Mouse (Mus musculus): ENCODE data around the gene Cep128. TPM values are rescaled to one million over a fixed set of nuclear protein-coding genes. Genes with fewer than 3 reads are reported as not detected.

Gene Cep128
- total and polyA plus RNA-seq, 3 experiments = 12.7 to 40.1 (median 23.3) TPM

GRCm38 (mm10) chr12:91312591-91312990 is 71.6 kb downstream of the Cep128 start:
- no peak for DNase-seq (ENCODE audit: low read depth, low spot score)
- Histone ChIP-seq H3K27me3 (ENCODE audit: control insufficient read depth in 1 of 2, insufficient read depth in 2 of 2, low read length in 2 of 2) (no peaks in the 10 kb centered on the region), H3K36me3 (ENCODE audit: control insufficient read depth in 1 of 2, insufficient read depth in 2 of 2, low read length in 2 of 2) (no peaks in the 10 kb centered on the region), H3K79me2 (ENCODE audit: control insufficient read depth, insufficient read depth, low read length, poor library complexity) (no peaks in the 10 kb centered on the region), H3K9ac (ENCODE audit: control insufficient read depth, low read depth, low read length, poor library complexity, severe bottlenecking) (no peak overlapping the region), H3K9me3 (replicated peaks; ENCODE audit: insufficient read depth, low read length) (no peaks in the 10 kb centered on the region), H3K4me1 (ENCODE audit: control insufficient read depth in 1 of 2, insufficient read depth in 2 of 2, low read length in 2 of 2) (no peaks in the 10 kb centered on the region), H3K27ac (ENCODE audit: control insufficient read depth, low read depth, low read length) (no peak overlapping the region), H3K4me3 (ENCODE audit: control insufficient read depth in 1 of 2, insufficient read depth in 1 of 2, low read depth in 2 of 2, low read length in 2 of 2) (no peak overlapping the region)
- TF ChIP-seq MEF2A (IDR thresholded peaks at IDR 0.05; ENCODE audit: extremely low read depth, insufficient replicate concordance, low read depth, low read length, poor library complexity, severe bottlenecking) = no peak
- TF ChIP-seq MAZ (IDR thresholded peaks at IDR 0.05; ENCODE audit: low read depth, low read length) = no peak
- no peak for TF ChIP-seq HCFC1 (IDR thresholded peaks at IDR 0.05; ENCODE audit: low read depth, low read length)
- TF ChIP-seq E2F4 (IDR thresholded peaks at IDR 0.05; ENCODE audit: borderline replicate concordance, low read depth, low read length) = no peak
- no peak for TF ChIP-seq TCF12 (IDR thresholded peaks at IDR 0.05; ENCODE audit: low read depth, low read length)
- no peak for TF ChIP-seq MXI1 (IDR thresholded peaks at IDR 0.05; ENCODE audit: low read depth, low read length)
- no peak for TF ChIP-seq ZKSCAN1 (IDR thresholded peaks at IDR 0.05; ENCODE audit: low read depth, low read length)
- no peak for TF ChIP-seq POLR2AphosphoS2 (IDR thresholded peaks at IDR 0.05; ENCODE audit: low read length)
- no peak for TF ChIP-seq TAL1 (IDR thresholded peaks at IDR 0.05; ENCODE audit: low read length)
- TF ChIP-seq JUND (IDR thresholded peaks at IDR 0.05; ENCODE audit: low read depth, low read length) = no peak
- no peak for TF ChIP-seq MYC (IDR thresholded peaks at IDR 0.05; ENCODE audit: low read depth, low read length)
- no peak for TF ChIP-seq BHLHE40 (IDR thresholded peaks at IDR 0.05; ENCODE audit: borderline replicate concordance, low read depth, low read length)
- no peak for TF ChIP-seq ZMIZ1 (IDR thresholded peaks at IDR 0.05; ENCODE audit: low read depth, low read length)
- TF ChIP-seq ZNF384 (IDR thresholded peaks at IDR 0.05; ENCODE audit: low read depth, low read length) = no peak
- no peak for TF ChIP-seq CTCF (IDR thresholded peaks at IDR 0.05 in 2 of 3, conservative IDR thresholded peaks at IDR 0.05 in 1 of 3; ENCODE audit: control insufficient read depth in 1 of 3, insufficient read depth in 1 of 3, low read depth in 2 of 3, low read length in 3 of 3, poor library complexity in 1 of 3, severe bottlenecking in 1 of 3)
- no peak for TF ChIP-seq NRF1 (IDR thresholded peaks at IDR 0.05; ENCODE audit: insufficient read depth, low read depth, low read length, poor library complexity, severe bottlenecking)

- no peak overlapping the region for H3K27ac ChIP-seq (ENCODE audit: control insufficient read depth, low read depth, low read length)
- DNase-seq (ENCODE audit: low read depth, low spot score) = no peak
- H3K4me1 ChIP-seq (ENCODE audit: control insufficient read depth in 1 of 2, insufficient read depth in 2 of 2, low read length in 2 of 2) = no peaks in the 10 kb centered on the region
- TF ChIP-seq MAZ (IDR thresholded peaks at IDR 0.05; ENCODE audit: low read depth, low read length) (no peak), TCF12 (IDR thresholded peaks at IDR 0.05; ENCODE audit: low read depth, low read length) (no peak), MAX (IDR thresholded peaks at IDR 0.05; ENCODE audit: low read length) (no peak)
- no peaks in the 10 kb centered on the region for H3K27me3 ChIP-seq (ENCODE audit: control insufficient read depth in 1 of 2, insufficient read depth in 2 of 2, low read length in 2 of 2)
- H3K4me3 ChIP-seq (ENCODE audit: control insufficient read depth in 1 of 2, insufficient read depth in 1 of 2, low read depth in 2 of 2, low read length in 2 of 2) = no peak overlapping the region
- no peak overlapping the region for H3K9ac ChIP-seq (ENCODE audit: control insufficient read depth, low read depth, low read length, poor library complexity, severe bottlenecking)
- H3K79me2 ChIP-seq (ENCODE audit: control insufficient read depth, insufficient read depth, low read length, poor library complexity) = no peaks in the 10 kb centered on the region
- H3K36me3 ChIP-seq (ENCODE audit: control insufficient read depth in 1 of 2, insufficient read depth in 2 of 2, low read length in 2 of 2) = no peaks in the 10 kb centered on the region; a peak in 1 of 4 replicates
- no peaks in the 10 kb centered on the region for H3K9me3 ChIP-seq (replicated peaks; ENCODE audit: insufficient read depth, low read length)
Measured at GRCm38 (mm10) chr12:91307733-91308132, 76.5 kb downstream of the Cep128 start.
